ENCODE assay signal across 28 mouse cellular contexts in the genomic region with DNA sequence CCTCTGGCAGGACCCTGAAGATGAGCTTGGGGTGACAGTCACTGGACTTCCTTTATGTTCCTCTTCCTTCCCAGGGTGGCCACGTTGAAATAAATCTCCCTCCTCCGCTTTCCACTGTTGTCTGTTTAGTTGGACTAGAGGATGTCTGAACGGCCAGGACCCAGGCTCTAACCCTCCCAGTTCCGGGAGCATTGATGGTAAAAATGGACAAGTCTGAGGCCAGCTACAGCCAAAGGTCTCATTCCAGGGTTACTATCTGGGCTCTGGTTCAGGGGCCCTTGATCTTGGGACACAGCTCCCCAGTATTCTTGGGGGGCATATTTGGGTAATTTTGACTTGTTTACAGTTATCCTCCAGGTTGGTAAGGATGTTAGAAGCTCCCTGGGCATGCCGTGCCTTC. TPM values are rescaled to one million over a fixed set of nuclear protein-coding genes. Genes with fewer than 3 reads are reported as not detected.
A peak's percentile ranks its signal among the peaks of the same experiment; 100 is the strongest.
DNase-seq lines count a peak whose midpoint lies in the region; ATAC-seq and TF ChIP-seq lines count a peak whose summit lies in the region.
"Had no signal": no experiment of that assay in that cellular context is flagged by ENCODE, and none has a peak within 500 bp of the region (broad histone marks: within the 10 kb centered on the region; RNA-seq: fewer than 3 reads in every experiment).

No protein-coding gene starts in this region.

- peaks cover 18% of the 10 kb centered on the region for H3K4me1 ChIP-seq in forebrain, embryonic 14.5 days (ENCODE audit: control insufficient read depth, insufficient read depth, low read length)
- H3K4me1 ChIP-seq in forebrain, embryonic 16.5 days (replicated peaks; ENCODE audit: control insufficient read depth, insufficient read depth, low read length) = peaks cover 23% of the 10 kb centered on the region
- peaks cover 43% of the 10 kb centered on the region for H3K4me1 ChIP-seq in hindbrain, embryonic 10.5 days (replicated peaks)
- H3K4me1 ChIP-seq in hindbrain, embryonic 11.5 days (replicated peaks; ENCODE audit: control insufficient read depth, insufficient read depth, low read length) = peaks cover 4% of the 10 kb centered on the region
- peaks cover 11% of the 10 kb centered on the region for H3K4me1 ChIP-seq in testis, adult 2 months (ENCODE audit: control insufficient read depth, insufficient read depth, low read length)

- no peak for ATAC-seq in forebrain, embryonic 14.5 days
- ATAC-seq in forebrain, embryonic 16.5 days = no peak
- no peak for ATAC-seq in hindbrain, embryonic 11.5 days (ENCODE audit: low FRiP score)
- ATAC-seq: CD4-positive, CD25-positive, alpha-beta regulatory T cell, adult 4 months; intestine, embryonic 16.5 days; lung, postnatal 0 days; midbrain, embryonic 15.5 days had no signal

- no peak overlapping the region for H3K9ac ChIP-seq in forebrain, embryonic 14.5 days (ENCODE audit: low read length)
- H3K9ac ChIP-seq in forebrain, embryonic 16.5 days (replicated peaks; ENCODE audit: low read depth, low read length) = no peak overlapping the region
- H3K9ac ChIP-seq in hindbrain, embryonic 11.5 days (ENCODE audit: low read depth, low read length) = no peak overlapping the region
- H3K9ac ChIP-seq: limb, embryonic 15.5 days; liver, embryonic 13.5 days; midbrain, embryonic 15.5 days; stomach, embryonic 15.5 days had no signal

- no peak overlapping the region for H3K4me2 ChIP-seq in forebrain, embryonic 14.5 days (ENCODE audit: low read length)
- H3K4me2 ChIP-seq in forebrain, embryonic 16.5 days (ENCODE audit: low read length) = no peak overlapping the region
- no peak overlapping the region for H3K4me2 ChIP-seq in hindbrain, embryonic 11.5 days (replicated peaks; ENCODE audit: low read depth, low read length)
- H3K4me2 ChIP-seq: limb, embryonic 15.5 days; liver, embryonic 13.5 days; midbrain, embryonic 15.5 days; stomach, embryonic 15.5 days had no signal

- H3K9me3 ChIP-seq in forebrain, embryonic 14.5 days (replicated peaks; ENCODE audit: control insufficient read depth, low read length) = no peaks in the 10 kb centered on the region
- H3K9me3 ChIP-seq in forebrain, embryonic 16.5 days (ENCODE audit: control insufficient read depth, low read length) = no peaks in the 10 kb centered on the region
- H3K9me3 ChIP-seq in hindbrain, embryonic 10.5 days = no peaks in the 10 kb centered on the region
- H3K9me3 ChIP-seq in hindbrain, embryonic 11.5 days (ENCODE audit: control insufficient read depth, low read length) = no peaks in the 10 kb centered on the region
- H3K9me3 ChIP-seq: embryonic facial prominence, embryonic 13.5 days; limb, embryonic 15.5 days; liver, embryonic 13.5 days; midbrain, embryonic 15.5 days; stomach, embryonic 15.5 days had no signal

- DNase-seq in forebrain, embryonic 14.5 days (ENCODE audit: low spot score) = no peak
- DNase-seq in hindbrain, embryonic 10.5 days (ENCODE audit: low spot score) = no peak
- DNase-seq in hindbrain, embryonic 11.5 days (ENCODE audit: low spot score) = no peak
- DNase-seq in testis, postnatal 14 days (ENCODE audit: low spot score) = no peak
- DNase-seq in thymus, postnatal 25 days = no peak
- DNase-seq: adrenal gland, postnatal 25 days; gastrocnemius, postnatal 10 days; heart, postnatal 36 days; kidney, adult 8-10 months; kidney, postnatal 4 days; liver, embryonic 13.5 days; lung, adult 18-20 months; lung, postnatal 4 days; right cerebral cortex, postnatal 25 days; thymus, adult 18-20 months; thymus, postnatal 36 days had no signal

- peak overlapping the region; percentile 33; the same call in 1 of the 2 replicates for H3K27ac ChIP-seq in forebrain, embryonic 14.5 days (ENCODE audit: low read depth, low read length)
- H3K27ac ChIP-seq in forebrain, embryonic 16.5 days (ENCODE audit: low read length) = no peak overlapping the region
- peak overlapping the region; percentile 99 for H3K27ac ChIP-seq in hindbrain, embryonic 10.5 days
- H3K27ac ChIP-seq in hindbrain, embryonic 11.5 days (ENCODE audit: low read depth, low read length) = no peak overlapping the region
- peak overlapping the region; percentile 86 for H3K27ac ChIP-seq in testis, adult 2 months (ENCODE audit: control insufficient read depth, insufficient read depth, low read depth, low read length)
- H3K27ac ChIP-seq: kidney, postnatal 0 days; limb, embryonic 15.5 days; liver, embryonic 13.5 days; midbrain, embryonic 15.5 days had no signal

- peaks cover 16% of the 10 kb centered on the region for H3K36me3 ChIP-seq in forebrain, embryonic 14.5 days (ENCODE audit: control insufficient read depth, insufficient read depth, low read length)
- 0 out of 2 replicates have a peak, but pooled peaks cover 2% of the 10 kb centered on the region for H3K36me3 ChIP-seq in forebrain, embryonic 16.5 days (ENCODE audit: control insufficient read depth, insufficient read depth)
- H3K36me3 ChIP-seq in hindbrain, embryonic 10.5 days = peaks cover 22% of the 10 kb centered on the region
- no peaks in the 10 kb centered on the region for H3K36me3 ChIP-seq in hindbrain, embryonic 11.5 days (ENCODE audit: control insufficient read depth, insufficient read depth, low read length)
- no peaks in the 10 kb centered on the region for H3K36me3 ChIP-seq in testis, adult 2 months (ENCODE audit: control insufficient read depth, insufficient read depth, low read length)
- H3K36me3 ChIP-seq: midbrain, embryonic 15.5 days had no signal

- no peak for TF ChIP-seq CTCF in testis, adult 2 months (IDR thresholded peaks at IDR 0.05; ENCODE audit: control insufficient read depth, insufficient read depth, insufficient replicate concordance, low read depth, low read length)

- H3K4me3 ChIP-seq in forebrain, embryonic 14.5 days (ENCODE audit: low read depth, low read length) = no peak overlapping the region
- H3K4me3 ChIP-seq in forebrain, embryonic 16.5 days (replicated peaks; ENCODE audit: low read length) = no peak overlapping the region
- H3K4me3 ChIP-seq in hindbrain, embryonic 10.5 days = no peak overlapping the region
- H3K4me3 ChIP-seq in hindbrain, embryonic 11.5 days (ENCODE audit: low read depth, low read length) = no peak overlapping the region
- H3K4me3 ChIP-seq in testis, adult 2 months (ENCODE audit: control insufficient read depth, low read depth, low read length) = peak overlapping the region; percentile 76
- H3K4me3 ChIP-seq: embryonic facial prominence, embryonic 13.5 days; limb, embryonic 15.5 days; liver, embryonic 13.5 days; midbrain, embryonic 15.5 days; stomach, embryonic 15.5 days had no signal

- WGBS in forebrain, embryonic 14.5 days = 83% methylated on average over 5 of the region's 5 CpGs
- WGBS in forebrain, embryonic 16.5 days = 67% methylated on average over 5 of the region's 5 CpGs
- 39% methylated on average over 5 of the region's 5 CpGs for WGBS in hindbrain, embryonic 10.5 days
- WGBS in hindbrain, embryonic 11.5 days = 65% methylated on average over 5 of the region's 5 CpGs

- TF ChIP-seq POLR2A in testis, adult 2 months (IDR thresholded peaks at IDR 0.05; ENCODE audit: control insufficient read depth, low read depth, low read length) = no peak

- no peaks in the 10 kb centered on the region for H3K27me3 ChIP-seq in forebrain, embryonic 14.5 days (replicated peaks; ENCODE audit: control insufficient read depth, insufficient read depth, low read length)
- H3K27me3 ChIP-seq in forebrain, embryonic 16.5 days (replicated peaks; ENCODE audit: control insufficient read depth, insufficient read depth, low read length) = no peaks in the 10 kb centered on the region
- no peaks in the 10 kb centered on the region for H3K27me3 ChIP-seq in hindbrain, embryonic 10.5 days (ENCODE audit: insufficient read depth, poor library complexity, severe bottlenecking)
- H3K27me3 ChIP-seq in hindbrain, embryonic 11.5 days (ENCODE audit: control insufficient read depth, insufficient read depth, low read length) = no peaks in the 10 kb centered on the region
- H3K27me3 ChIP-seq in testis, adult 2 months (ENCODE audit: control insufficient read depth, insufficient read depth, low read length) = no peaks in the 10 kb centered on the region
- H3K27me3 ChIP-seq: embryonic facial prominence, embryonic 13.5 days; limb, embryonic 15.5 days; midbrain, embryonic 15.5 days; stomach, embryonic 15.5 days had no signal

RNA-seq across cellular contexts. Expression of gene Mif, which starts 1.5 kb away (rescaled TPM):
- 1,715 and 2,306 TPM in 2 replicates for polyA plus RNA-seq in forebrain, embryonic 14.5 days (2014; fragmentation: Nextera tagmentation; extraction: Ambion mirVana)
- polyA plus RNA-seq in forebrain, embryonic 16.5 days (2015; fragmentation: Nextera tagmentation; extraction: Ambion mirVana) = 1,679 and 1,753 TPM in 2 replicates
- polyA plus RNA-seq in hindbrain, embryonic 10.5 days (2016; fragmentation: Nextera tagmentation; extraction: Ambion mirVana) = 2,694 and 3,395 TPM in 2 replicates
- 1,947 and 1,962 TPM in 2 replicates for polyA plus RNA-seq in hindbrain, embryonic 11.5 days (2014; fragmentation: Nextera tagmentation; extraction: Ambion mirVana)
- polyA plus RNA-seq in testis, adult 2 months (2012; rRNA removed) = 261 and 275 TPM in 2 replicates

RNA-seq across cellular contexts. Expression of gene Gstt2, which starts 24.4 kb away (rescaled TPM):
- polyA plus RNA-seq in forebrain, embryonic 14.5 days (2014; fragmentation: Nextera tagmentation; extraction: Ambion mirVana) = 4.1 and 6.0 TPM in 2 replicates
- polyA plus RNA-seq in forebrain, embryonic 16.5 days (2015; fragmentation: Nextera tagmentation; extraction: Ambion mirVana) = 4.0 and 4.2 TPM in 2 replicates
- 7.9 and 8.5 TPM in 2 replicates for polyA plus RNA-seq in hindbrain, embryonic 10.5 days (2016; fragmentation: Nextera tagmentation; extraction: Ambion mirVana)
- 7.8 and 10.0 TPM in 2 replicates for polyA plus RNA-seq in hindbrain, embryonic 11.5 days (2014; fragmentation: Nextera tagmentation; extraction: Ambion mirVana)
- 159 and 168 TPM in 2 replicates for polyA plus RNA-seq in testis, adult 2 months (2012; rRNA removed)

RNA-seq across cellular contexts. Expression of gene Derl3, which starts 31.6 kb away (rescaled TPM):
- 1.6 and 1.7 TPM in 2 replicates for polyA plus RNA-seq in forebrain, embryonic 14.5 days (2014; fragmentation: Nextera tagmentation; extraction: Ambion mirVana)
- 2.0 and 3.3 TPM in 2 replicates for polyA plus RNA-seq in forebrain, embryonic 16.5 days (2015; fragmentation: Nextera tagmentation; extraction: Ambion mirVana)
- polyA plus RNA-seq in hindbrain, embryonic 10.5 days (2016; fragmentation: Nextera tagmentation; extraction: Ambion mirVana) = 1.6 and 3.1 TPM in 2 replicates
- 2.9 and 3.3 TPM in 2 replicates for polyA plus RNA-seq in hindbrain, embryonic 11.5 days (2014; fragmentation: Nextera tagmentation; extraction: Ambion mirVana)
- 120 and 145 TPM in 2 replicates for polyA plus RNA-seq in testis, adult 2 months (2012; rRNA removed)

RNA-seq across cellular contexts. Expression of gene Gstt4, which starts 39.2 kb away (rescaled TPM):
- polyA plus RNA-seq in forebrain, embryonic 14.5 days (2014; fragmentation: Nextera tagmentation; extraction: Ambion mirVana) = not detected in 2 replicates
- polyA plus RNA-seq in forebrain, embryonic 16.5 days (2015; fragmentation: Nextera tagmentation; extraction: Ambion mirVana) = not detected in 2 replicates
- not detected in 2 replicates for polyA plus RNA-seq in hindbrain, embryonic 10.5 days (2016; fragmentation: Nextera tagmentation; extraction: Ambion mirVana)
- not detected in 2 replicates for polyA plus RNA-seq in hindbrain, embryonic 11.5 days (2014; fragmentation: Nextera tagmentation; extraction: Ambion mirVana)
- 500 and 561 TPM in 2 replicates for polyA plus RNA-seq in testis, adult 2 months (2012; rRNA removed)
- polyA plus RNA-seq: CD4-positive, CD25-positive, alpha-beta regulatory T cell, adult 4 months; embryonic facial prominence, embryonic 13.5 days; heart, embryonic 14.5 days; intestine, embryonic 16.5 days; kidney, postnatal 0 days; limb, embryonic 15.5 days; liver, embryonic 13.5 days; lung, postnatal 0 days; midbrain, embryonic 15.5 days; neural tube, embryonic 11.5 days; stomach, embryonic 15.5 days had no signal

RNA-seq across cellular contexts. Expression of gene Smarcb1, which starts 59.8 kb away (rescaled TPM):
- 253 and 292 TPM in 2 replicates for polyA plus RNA-seq in forebrain, embryonic 14.5 days (2014; fragmentation: Nextera tagmentation; extraction: Ambion mirVana)
- 325 and 342 TPM in 2 replicates for polyA plus RNA-seq in forebrain, embryonic 16.5 days (2015; fragmentation: Nextera tagmentation; extraction: Ambion mirVana)
- polyA plus RNA-seq in hindbrain, embryonic 10.5 days (2016; fragmentation: Nextera tagmentation; extraction: Ambion mirVana) = 284 and 332 TPM in 2 replicates
- 279 and 282 TPM in 2 replicates for polyA plus RNA-seq in hindbrain, embryonic 11.5 days (2014; fragmentation: Nextera tagmentation; extraction: Ambion mirVana)
- polyA plus RNA-seq in testis, adult 2 months (2012; rRNA removed) = 41.7 and 43.9 TPM in 2 replicates

Comparison
In these comparisons a context has a peak if more than half of its experiments do, and no peak if none do; other contexts are left out.
1. H3K27ac ChIP-seq: peak in forebrain, embryonic 14.5 days (single experiment), hindbrain, embryonic 10.5 days (single experiment) and testis, adult 2 months (single experiment); none in forebrain, embryonic 16.5 days (single experiment) and hindbrain, embryonic 11.5 days (single experiment).
2. RNA of gene Gstt2, which starts 24.4 kb away (polyA plus RNA-seq): 159 to 168 TPM in testis, adult 2 months; 7.9 to 8.5 TPM in hindbrain, embryonic 10.5 days, 7.8 to 10.0 TPM in hindbrain, embryonic 11.5 days, 4.1 to 6.0 TPM in forebrain, embryonic 14.5 days and 4.0 to 4.2 TPM in forebrain, embryonic 16.5 days; every median in the first group is over 10 times any median in the second.
3. RNA of gene Derl3, which starts 31.6 kb away (polyA plus RNA-seq): 120 to 145 TPM in testis, adult 2 months; 2.9 to 3.3 TPM in hindbrain, embryonic 11.5 days, 2.0 to 3.3 TPM in forebrain, embryonic 16.5 days, 1.6 to 1.7 TPM in forebrain, embryonic 14.5 days and 1.6 to 3.1 TPM in hindbrain, embryonic 10.5 days; every median in the first group is over 10 times any median in the second.